10 mouse cellular contexts compared by ENCODE assay signal in genomic region chr2:66463916-66464315, GRCm38 (mm10). TPM values are rescaled to one million over a fixed set of nuclear protein-coding genes. Genes with fewer than 3 reads are reported as not detected.
"Had no signal": no experiment of that assay in that cellular context is flagged by ENCODE, and none has a peak within 500 bp of the region (broad histone marks: within the 10 kb centered on the region; RNA-seq: fewer than 3 reads in every experiment).

No protein-coding gene starts in this region.

- DNase-seq: lung, adult 2 months; lung, postnatal 14 days; lung, postnatal 36 days; right cerebral cortex, postnatal 14 days; thymus, adult 2 months; thymus, postnatal 25 days; thymus, postnatal 4 days had no signal

RNA-seq across cellular contexts. Expression of gene Scn1a, which starts 23.3 kb away (rescaled TPM):
- total RNA-seq: megakaryocyte progenitor cell, adult 5-6 weeks; monocyte, adult 5-6 weeks; neutrophil, adult 5-6 weeks had no signal
